Mouse (Mus musculus) CH12.LX (cell line): Measurements from ENCODE around the gene Ttc9c. TPM values are rescaled to one million over a fixed set of nuclear protein-coding genes. Genes with fewer than 3 reads are reported as not detected.

Experiments used
- DNase-seq: peaks from one replicate; pipeline ENCODE4 v3.0.0-alpha.2; 2013; ENCODE audit errors: extremely low read depth
- H3K27ac ChIP-seq: 2 replicates; pipeline ENCODE4 v1.5.1; 2012; ENCODE audit warnings: low read depth, mild to moderate bottlenecking, control low read depth, moderate library complexity; ENCODE audit not compliant: insufficient read depth
- H3K27me3 ChIP-seq: replicated peaks from 2 replicates; pipeline ENCODE3; 2012; ENCODE audit warnings: inconsistent platforms
- H3K36me3 ChIP-seq, 2 experiments: replicated peaks in 1 of 2; 2 replicates each; pipeline versions ENCODE3 to v1.6.1; 2012; ENCODE audit warnings: inconsistent platforms in 1 of 2, low read length in 1 of 2, mild to moderate bottlenecking in 1 of 2, mixed read lengths in 1 of 2, moderate library complexity in 1 of 2; ENCODE audit not compliant: control insufficient read depth in 1 of 2, insufficient read depth in 1 of 2
- H3K4me1 ChIP-seq, 2 experiments: 2 replicates each; pipeline ENCODE4 v1.6.1; 2012; ENCODE audit warnings: inconsistent platforms in 1 of 2, moderate library complexity in 1 of 2; ENCODE audit not compliant: insufficient read depth in 2 of 2, control insufficient read depth in 1 of 2
- H3K4me2 ChIP-seq: 2 replicates; pipeline ENCODE4 v1.6.1; 2012; ENCODE audit warnings: low read depth, mild to moderate bottlenecking, control low read depth; ENCODE audit not compliant: poor library complexity, insufficient read depth, severe bottlenecking
- H3K4me3 ChIP-seq, 3 experiments: fragments of 150-350 bp in 1 of 3; sonication (generic) in 1 of 3; replicated peaks in 1 of 3; 2 replicates each; pipeline versions ENCODE3 to v1.5.1; 2011 to 2012; ENCODE audit warnings: low read depth in 2 of 3, low read length in 2 of 3, mild to moderate bottlenecking in 2 of 3, moderate library complexity in 2 of 3, control low read depth in 1 of 3, improper control_type of control experiment in 1 of 3, inconsistent platforms in 1 of 3, mixed read lengths in 1 of 3; ENCODE audit not compliant: poor library complexity in 1 of 3
- H3K79me2 ChIP-seq: replicated peaks from 2 replicates; pipeline ENCODE4 v1.6.1; 2012; ENCODE audit warnings: mild to moderate bottlenecking, moderate library complexity; ENCODE audit not compliant: control insufficient read depth, poor library complexity, insufficient read depth, severe bottlenecking; ENCODE audit errors: extremely low read depth
- H3K9ac ChIP-seq: 2 replicates; pipeline ENCODE4 v1.6.1; 2012; ENCODE audit warnings: low read depth, mild to moderate bottlenecking, control low read depth, moderate library complexity; ENCODE audit not compliant: insufficient read depth
- H3K9me3 ChIP-seq: replicated peaks from 2 replicates; pipeline ENCODE3; 2012; ENCODE audit warnings: low read length, inconsistent platforms, mixed read lengths
- BHLHE40 ChIP-seq: IDR thresholded peaks from 2 replicates; pipeline ENCODE4 v1.6.1; 2011; ENCODE audit warnings: mild to moderate bottlenecking, low read depth, low read length, improper control_type of control experiment
- CHD2 ChIP-seq: IDR thresholded peaks from 2 replicates; pipeline ENCODE4 v1.6.1; 2011; ENCODE audit warnings: low read length, improper control_type of control experiment
- ELF1 ChIP-seq: IDR thresholded peaks from 2 replicates; pipeline ENCODE4 v1.6.1; 2014; ENCODE audit warnings: low read depth, mild to moderate bottlenecking, inconsistent platforms, low read length, improper control_type of control experiment
- ETS1 ChIP-seq: conservative IDR thresholded peaks from 2 replicates; pipeline ENCODE4 v1.6.1; 2012; ENCODE audit warnings: low read depth, mild to moderate bottlenecking, inconsistent platforms, low read length, improper control_type of control experiment, moderate library complexity
- HCFC1 ChIP-seq: IDR thresholded peaks from 2 replicates; pipeline ENCODE4 v1.6.1; 2012; ENCODE audit warnings: low read depth, mild to moderate bottlenecking, inconsistent platforms, low read length, improper control_type of control experiment
- JUN ChIP-seq: IDR thresholded peaks from 2 replicates; pipeline ENCODE4 v1.6.1; 2011; ENCODE audit warnings: low read depth, mild to moderate bottlenecking, low read length, improper control_type of control experiment, moderate library complexity; ENCODE audit not compliant: insufficient read depth
- JUND ChIP-seq: conservative IDR thresholded peaks from 2 replicates; pipeline ENCODE4 v1.6.1; 2011; ENCODE audit warnings: low read depth, low read length, improper control_type of control experiment
- MAFK ChIP-seq: IDR thresholded peaks from 2 replicates; pipeline ENCODE4 v1.6.1; 2011; ENCODE audit warnings: low read length, improper control_type of control experiment; ENCODE audit not compliant: insufficient replicate concordance
- MEF2A ChIP-seq: IDR thresholded peaks from 2 replicates; pipeline ENCODE4 v1.6.1; 2014; ENCODE audit warnings: low read depth, mild to moderate bottlenecking, inconsistent platforms, low read length, improper control_type of control experiment, borderline replicate concordance
- MXI1 ChIP-seq: IDR thresholded peaks from 2 replicates; pipeline ENCODE4 v1.6.1; 2011; ENCODE audit warnings: mild to moderate bottlenecking, low read depth, low read length, improper control_type of control experiment
- PAX5 ChIP-seq: IDR thresholded peaks from 2 replicates; pipeline ENCODE4 v1.6.1; 2012; ENCODE audit warnings: low read length, inconsistent platforms, mixed read lengths
- POLR2A ChIP-seq: IDR thresholded peaks from 2 replicates; pipeline ENCODE4 v1.6.1; 2011; ENCODE audit warnings: low read depth, mild to moderate bottlenecking, improper control_type of control experiment, low read length
- RAD21 ChIP-seq: IDR thresholded peaks from 2 replicates; pipeline ENCODE4 v1.6.1; 2011; ENCODE audit warnings: low read depth, mild to moderate bottlenecking, low read length, improper control_type of control experiment, moderate library complexity
- RCOR1 ChIP-seq: conservative IDR thresholded peaks from 2 replicates; pipeline ENCODE4 v1.6.1; 2012; ENCODE audit warnings: low read depth, mild to moderate bottlenecking, inconsistent platforms, low read length, improper control_type of control experiment
- SIN3A ChIP-seq: IDR thresholded peaks from 2 replicates; pipeline ENCODE4 v1.6.1; 2012; ENCODE audit warnings: low read length, improper control_type of control experiment, inconsistent platforms
- TBP ChIP-seq: conservative IDR thresholded peaks from 2 replicates; pipeline ENCODE4 v1.6.1; 2011; ENCODE audit warnings: low read depth, low read length, improper control_type of control experiment
- TCF12 ChIP-seq: IDR thresholded peaks from 2 replicates; pipeline ENCODE4 v1.6.1; 2014; ENCODE audit warnings: low read depth, mild to moderate bottlenecking, inconsistent platforms, low read length, improper control_type of control experiment
- UBTF ChIP-seq: IDR thresholded peaks from 2 replicates; pipeline ENCODE4 v1.6.1; 2012; ENCODE audit warnings: low read depth, mild to moderate bottlenecking, inconsistent platforms, low read length, improper control_type of control experiment, moderate library complexity
- USF1 ChIP-seq: IDR thresholded peaks from 2 replicates; pipeline ENCODE4 v1.6.1; 2014; ENCODE audit warnings: low read depth, mild to moderate bottlenecking, inconsistent platforms, low read length, improper control_type of control experiment
- USF2 ChIP-seq: conservative IDR thresholded peaks from 2 replicates; pipeline ENCODE4 v1.6.1; 2011; ENCODE audit warnings: low read depth, low read length, improper control_type of control experiment
- ZC3H11A ChIP-seq: IDR thresholded peaks from 2 replicates; pipeline ENCODE4 v1.6.1; 2012; ENCODE audit warnings: low read depth, mild to moderate bottlenecking, inconsistent platforms, low read length, improper control_type of control experiment
- ZKSCAN1 ChIP-seq: IDR thresholded peaks from 2 replicates; pipeline ENCODE4 v1.6.1; 2012; ENCODE audit warnings: low read depth, inconsistent platforms, low read length, improper control_type of control experiment, borderline replicate concordance
- dilution Hi-C: fragments of 300-500 bp; cut with MboI; formaldehyde crosslinking; loops from 2 replicates; pipeline ENCODE4 v1.14.3; 2020; ENCODE audit warnings: low sequenced_read_pairs; ENCODE audit not compliant: extremely low pct_unique_long_range_greater_than_20kb, extremely low pct_ligation_motif_present
- in situ Hi-C: fragments of 300-500 bp; cut with MboI; formaldehyde crosslinking; loops from 3 replicates; pipeline ENCODE4 v1.14.3; 2019; ENCODE audit warnings: low sequenced_read_pairs, low pct_ligation_motif_present, low pct_unique_long_range_greater_than_20kb, mixed read lengths
- polyA plus RNA-seq: library from polyadenylated mRNA; unstranded; fragments of >175 nt; gene quantifications from 2 replicates; pipeline ENCODE4 v1.2.1, GENCODE M21; 2012; ENCODE audit warnings: low read depth; ENCODE audit not compliant: insufficient read length
- total RNA-seq, 2 experiments: library from RNA; depleted of rRNA; stranded (reverse); fragments of 300-350 nt in 1 of 2; fragments of >200 nt in 1 of 2; gene quantifications; 2 replicates each; pipeline ENCODE4 v1.2.3; 2012 to 2014

Gene Ttc9c
- total and polyA plus RNA-seq, 3 experiments = 42.0 to 56.5 (median 44.7) TPM

- dilution Hi-C loops (no loop called here), in situ Hi-C loops (no loop called here)
- H3K4me3 ChIP-seq = peak overlapping the region; percentile 96 to 98 (median 96)
- peak overlapping the region; percentile 82; the same call in 1 of the 2 replicates for H3K4me2 ChIP-seq
- peaks cover 34 to 47% of the 10 kb centered on the region in 2 experiments for H3K36me3 ChIP-seq
- no peaks in the 10 kb centered on the region for H3K9me3 ChIP-seq
- H3K27me3 ChIP-seq = no peaks in the 10 kb centered on the region
- H3K27ac ChIP-seq = no peak overlapping the region
- H3K4me1 ChIP-seq = peaks cover 3 to 22% of the 10 kb centered on the region in 2 experiments
- DNase-seq = no peak
- H3K9ac ChIP-seq = peak overlapping the region; percentile 89
- TF ChIP-seq ETS1 (no peak), MXI1 (peak; percentile 39)
- H3K79me2 ChIP-seq = peaks cover 70% of the 10 kb centered on the region
These were observed 2.0 kb upstream of the Ttc9c start for GRCm38 (mm10) chr19:8821146-8821545.

GRCm38 (mm10) chr19:8820424-8820956 lies 1.4 kb upstream of the Ttc9c start:
- peaks cover 72% of the 10 kb centered on the region for H3K79me2 ChIP-seq
- peak overlapping the region; percentile 82; the same call in 1 of the 2 replicates for H3K4me2 ChIP-seq
- peaks cover 32 to 47% of the 10 kb centered on the region in 2 experiments for H3K36me3 ChIP-seq

GRCm38 (mm10) chr19:8819596-8820423 lies 677 bp upstream of the Ttc9c start, which contains the start of gene Hnrnpul2:
Gene Hnrnpul2, plus strand, starts transcription at chr19:8820010.
- H3K79me2 ChIP-seq = peaks cover 73% of the 10 kb centered on the region
- no peaks in the 10 kb centered on the region for H3K9me3 ChIP-seq
- peaks cover 10 to 34% of the 10 kb centered on the region in 2 experiments for H3K4me1 ChIP-seq
- dilution Hi-C loops = no loop called here
- DNase-seq = peak; percentile 98
- peak within 1 kb of the TSS; percentile 93; the same call in 1 of the 2 replicates for H3K4me2 ChIP-seq
- H3K9ac ChIP-seq = peak within 1 kb of the TSS; percentile 95
- H3K36me3 ChIP-seq = peaks cover 31 to 47% of the 10 kb centered on the region in 2 experiments
- in situ Hi-C loops = no loop called here
- H3K4me3 ChIP-seq = peak within 1 kb of the TSS; percentile 96 to 98 (median 96)
- H3K27ac ChIP-seq = peak within 1 kb of the TSS; percentile 98
- H3K27me3 ChIP-seq = no peaks in the 10 kb centered on the region
- TF ChIP-seq TCF12 (peak; percentile 77; the same call in 1 of the 2 replicates), ZKSCAN1 (no peak), UBTF (peak; percentile 59; the same call in 1 of the 2 replicates), HCFC1 (peak; percentile 71), PAX5 (no peak), USF1 (no peak), JUN (no peak), MXI1 (peak; percentile 83), MAFK (no peak), MEF2A (no peak), POLR2A (peak; percentile 95), RCOR1 (no peak), JUND (no peak), RAD21 (no peak), BHLHE40 (peak; percentile 35), ZC3H11A (no peak), TBP (no peak), ELF1 (peak; percentile 92), ETS1 (no peak; the same call in 1 of the 2 replicates), CHD2 (no peak; the same call in 1 of the 2 replicates), USF2 (no peak)

More at GRCm38 (mm10) chr19:8820424-8820956, 1.4 kb upstream of the Ttc9c start:
- peak overlapping the region; percentile 89 for H3K9ac ChIP-seq
- in situ Hi-C loops = no loop called here
- no peaks in the 10 kb centered on the region for H3K27me3 ChIP-seq
- TF ChIP-seq SIN3A (peak; percentile 29; the same call in 1 of the 2 replicates), HCFC1 (no peak)
- TF ChIP-seq, all 38 proteins: peak for 1
- peak overlapping the region; percentile 98 for H3K27ac ChIP-seq
- dilution Hi-C loops = no loop called here
- H3K9me3 ChIP-seq = no peaks in the 10 kb centered on the region
- H3K4me1 ChIP-seq = peaks cover 7 to 27% of the 10 kb centered on the region in 2 experiments
- DNase-seq = no peak
- H3K4me3 ChIP-seq = peak overlapping the region; percentile 96 to 98 (median 96)
